ENCODE assay signal across 8 mouse cellular contexts in genomic region chr4:155150276-155151113, GRCm38 (mm10).
DNase-seq lines count a peak whose midpoint lies in the region; ATAC-seq and TF ChIP-seq lines count a peak whose summit lies in the region.

No protein-coding gene starts in this region.

- peak overlapping the region; percentile 88 for H3K27ac ChIP-seq in brown adipose tissue, adult 24 weeks (replicated peaks; ENCODE audit: low read depth, low read length)
- H3K27ac ChIP-seq in forebrain, postnatal 0 days (ENCODE audit: low read depth, low read length) = no peak overlapping the region
- H3K27ac ChIP-seq in hindbrain, embryonic 10.5 days = peak overlapping the region; percentile 89

- H3K27me3 ChIP-seq in forebrain, postnatal 0 days (ENCODE audit: insufficient read depth, low read length) = no peaks in the 10 kb centered on the region
- H3K27me3 ChIP-seq in hindbrain, embryonic 10.5 days (ENCODE audit: insufficient read depth, poor library complexity, severe bottlenecking) = peaks cover 20% of the 10 kb centered on the region

- H3K4me2 ChIP-seq in forebrain, postnatal 0 days (ENCODE audit: low read depth) = peak overlapping the region; percentile 81

- H3K36me3 ChIP-seq in forebrain, postnatal 0 days (ENCODE audit: insufficient read depth) = peaks cover 11% of the 10 kb centered on the region
- H3K36me3 ChIP-seq in hindbrain, embryonic 10.5 days = peaks cover 24% of the 10 kb centered on the region

- no peak for TF ChIP-seq CTCF in forebrain, postnatal 0 days (IDR thresholded peaks at IDR 0.05; ENCODE audit: low read depth)

- ATAC-seq in forebrain, postnatal 0 days = peak; percentile 81

- peaks cover 35% of the 10 kb centered on the region for H3K4me1 ChIP-seq in brown adipose tissue, adult 24 weeks (ENCODE audit: control insufficient read depth, insufficient read depth, insufficient read length, low read length)
- peaks cover 10% of the 10 kb centered on the region; the same call in 1 of the 2 replicates for H3K4me1 ChIP-seq in forebrain, postnatal 0 days (ENCODE audit: insufficient read depth)
- H3K4me1 ChIP-seq in hindbrain, embryonic 10.5 days (replicated peaks) = peaks cover 73% of the 10 kb centered on the region

- 8% methylated on average over 69 of the region's 73 CpGs for WGBS in forebrain, postnatal 0 days
- WGBS in hindbrain, embryonic 10.5 days = 6% methylated on average over 73 of the region's 73 CpGs

- H3K9ac ChIP-seq in forebrain, postnatal 0 days = peak overlapping the region; percentile 62

- peak; percentile 51 to 64 for DNase-seq in CD8-positive naive resting alpha-beta T cell, adult 2 months (ENCODE audit: low read depth in 2 of 2, low spot score in 2 of 2)
- DNase-seq in forebrain, postnatal 0 days = peak; percentile 68
- DNase-seq in hindbrain, embryonic 10.5 days (ENCODE audit: low spot score) = peak; percentile 74
- DNase-seq in layer of hippocampus, postnatal 36 days = peak; percentile 64 to 69
- peak; percentile 94 to 97 for DNase-seq in lung, postnatal 4 days
- DNase-seq in retina, postnatal 1 day = peak; percentile 88
- DNase-seq in thymus, postnatal 36 days = peak; percentile 88 to 92

- H3K9me3 ChIP-seq in forebrain, postnatal 0 days (ENCODE audit: low read length) = no peaks in the 10 kb centered on the region
- H3K9me3 ChIP-seq in hindbrain, embryonic 10.5 days = no peaks in the 10 kb centered on the region

- peak overlapping the region; percentile 72 for H3K4me3 ChIP-seq in brown adipose tissue, adult 24 weeks (ENCODE audit: insufficient read depth, low read depth, low read length)
- H3K4me3 ChIP-seq in forebrain, postnatal 0 days (ENCODE audit: low read depth, low read length) = peak overlapping the region; percentile 33
- H3K4me3 ChIP-seq in hindbrain, embryonic 10.5 days = peak overlapping the region; percentile 57
